Mouse (Mus musculus) brown adipose tissue, adult 24 weeks (tissue): ENCODE measurements around the gene Rnf44. TPM values are rescaled to one million over a fixed set of nuclear protein-coding genes. Genes with fewer than 3 reads are reported as not detected.

Experiments
- H3K27ac ChIP-seq: fragments of 200-500 bp; replicated peaks from 2 replicates; pipeline ENCODE4 v1.5.1; 2012; ENCODE audit warnings: low read depth, mild to moderate bottlenecking, low read length
- H3K4me1 ChIP-seq: fragments of 200-500 bp; 2 replicates; pipeline ENCODE4 v1.6.1; 2012; ENCODE audit warnings: low read length, mixed read lengths; ENCODE audit not compliant: control insufficient read depth, insufficient read depth, insufficient read length
- H3K4me3 ChIP-seq: fragments of 200-500 bp; 2 replicates; pipeline ENCODE4 v1.5.1; 2012; ENCODE audit warnings: low read depth, mild to moderate bottlenecking, low read length, moderate library complexity; ENCODE audit not compliant: insufficient read depth
- polyA plus RNA-seq: library from polyadenylated mRNA; stranded (reverse); fragments of >200 nt; gene quantifications from 2 replicates; pipeline ENCODE4 v1.2.4, GENCODE M21; 2012; ENCODE audit not compliant: missing spikeins, insufficient read depth, insufficient read length

Rnf44 gene
- polyA plus RNA-seq, result 46.7 and 49.4 TPM in 2 replicates

- Histone ChIP-seq H3K4me1 (peaks cover 8% of the 10 kb centered on the region), H3K27ac (peak within 1 kb of the TSS; percentile 98), H3K4me3 (peak within 1 kb of the TSS; percentile 93)
These were observed at the start of gene Rnf44 for GRCm38 (mm10) chr13:54693558-54694347. TSS of gene Rnf44 (minus strand) at chr13:54693907.

GRCm38 (mm10) chr13:54738213-54738601, 44.5 kb upstream of the Rnf44 start:
- Histone ChIP-seq H3K27ac (no peak overlapping the region), H3K4me3 (peak overlapping the region; percentile 3; the same call in 1 of the 2 replicates), H3K4me1 (no peaks in the 10 kb centered on the region)

- Histone ChIP-seq H3K27ac (no peak overlapping the region), H3K4me1 (no peaks in the 10 kb centered on the region), H3K4me3 (peak overlapping the region; percentile 35; the same call in 1 of the 2 replicates)
These were observed 43.9 kb upstream of the Rnf44 start for GRCm38 (mm10) chr13:54737488-54738212.

GRCm38 (mm10) chr13:54736931-54737330, 43.2 kb upstream of the Rnf44 start:
- Histone ChIP-seq H3K4me3 (no peak overlapping the region), H3K4me1 (no peaks in the 10 kb centered on the region), H3K27ac (no peak overlapping the region)

DNA sequence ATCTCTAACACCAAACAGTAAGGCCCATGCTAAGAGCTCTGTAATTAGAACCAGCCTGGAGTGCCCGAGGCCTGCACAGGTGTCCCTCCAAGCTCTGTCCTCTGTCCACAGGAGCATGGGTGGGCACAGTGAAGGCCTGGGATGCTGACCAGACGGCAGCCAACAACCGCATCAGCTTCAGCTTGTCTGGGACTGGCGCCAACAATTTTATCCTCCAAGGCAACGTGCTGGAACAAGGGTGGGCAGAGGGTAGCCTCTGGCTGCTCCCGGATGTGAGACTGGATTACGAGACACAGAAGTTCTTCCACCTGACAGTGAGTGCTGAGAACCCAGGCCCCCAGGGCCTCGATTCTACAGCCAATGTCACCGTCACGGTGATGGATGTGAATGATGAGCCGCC, 32.4 kb upstream of the Rnf44 start:
- Histone ChIP-seq H3K4me3 (no peak overlapping the region), H3K4me1 (no peaks in the 10 kb centered on the region), H3K27ac (no peak overlapping the region)

DNA sequence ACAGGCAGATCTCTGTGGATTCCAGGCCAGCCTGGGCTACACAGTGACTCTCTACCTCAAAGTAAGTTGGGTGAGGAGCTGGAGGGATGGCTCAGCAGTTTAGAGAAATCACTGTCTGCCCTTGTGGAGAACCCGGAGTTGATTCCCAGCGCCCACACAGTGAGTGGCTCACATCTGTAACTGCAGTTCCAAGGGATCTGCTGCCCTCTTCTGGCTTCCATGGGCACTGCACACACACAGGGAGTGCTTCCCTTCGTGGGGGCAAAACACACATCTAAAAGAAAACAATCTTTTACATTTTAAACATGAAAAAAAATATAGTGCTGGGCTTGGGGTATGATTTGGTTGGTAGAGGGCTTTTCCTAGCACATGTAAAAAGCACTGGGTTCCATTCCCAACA, 29.4 kb upstream of the Rnf44 start:
- Histone ChIP-seq H3K4me1 (no peaks in the 10 kb centered on the region), H3K27ac (no peak overlapping the region), H3K4me3 (no peak overlapping the region)

- Histone ChIP-seq H3K4me1 (no peaks in the 10 kb centered on the region), H3K4me3 (no peak overlapping the region), H3K27ac (no peak overlapping the region)
These were observed 23.2 kb upstream of the Rnf44 start for GRCm38 (mm10) chr13:54716916-54717315.

GRCm38 (mm10) chr13:54714996-54715395, 21.3 kb upstream of the Rnf44 start:
- Histone ChIP-seq H3K4me1 (no peaks in the 10 kb centered on the region), H3K27ac (no peak overlapping the region), H3K4me3 (no peak overlapping the region)

GRCm38 (mm10) chr13:54714393-54714792, 20.7 kb upstream of the Rnf44 start:
- Histone ChIP-seq H3K27ac (no peak overlapping the region), H3K4me1 (no peaks in the 10 kb centered on the region)

GRCm38 (mm10) chr13:54710866-54711265, 17.2 kb upstream of the Rnf44 start:
- H3K4me3 ChIP-seq, result no peak overlapping the region
- H3K27ac ChIP-seq, result no peak overlapping the region
- H3K4me1 ChIP-seq, result no peaks in the 10 kb centered on the region

More at GRCm38 (mm10) chr13:54714393-54714792, 20.7 kb upstream of the Rnf44 start:
- H3K4me3 ChIP-seq, result no peak overlapping the region

DNA sequence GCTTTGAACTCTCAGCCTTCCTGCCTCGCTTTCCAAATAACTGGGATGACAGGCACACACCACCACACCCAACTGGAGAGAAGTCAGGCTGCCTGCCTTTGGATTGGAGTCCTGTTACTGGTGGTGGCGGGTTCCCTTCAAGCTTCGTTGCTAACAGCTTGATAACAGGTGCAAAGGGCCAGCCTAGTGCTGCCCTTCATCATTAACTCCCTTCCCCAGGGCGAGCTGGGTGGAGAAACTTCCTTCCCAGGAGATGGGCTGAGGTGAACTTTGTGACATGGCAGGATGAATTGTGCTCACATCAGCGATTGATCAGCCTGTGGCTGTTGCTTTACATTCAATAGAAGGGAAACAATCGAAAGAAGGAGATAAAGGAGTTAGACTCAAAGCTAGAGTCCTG, 11.2 kb upstream of the Rnf44 start:
- Histone ChIP-seq H3K27ac (no peak overlapping the region), H3K4me1 (peaks cover 3% of the 10 kb centered on the region; the same call in 1 of the 2 replicates), H3K4me3 (no peak overlapping the region)

DNA sequence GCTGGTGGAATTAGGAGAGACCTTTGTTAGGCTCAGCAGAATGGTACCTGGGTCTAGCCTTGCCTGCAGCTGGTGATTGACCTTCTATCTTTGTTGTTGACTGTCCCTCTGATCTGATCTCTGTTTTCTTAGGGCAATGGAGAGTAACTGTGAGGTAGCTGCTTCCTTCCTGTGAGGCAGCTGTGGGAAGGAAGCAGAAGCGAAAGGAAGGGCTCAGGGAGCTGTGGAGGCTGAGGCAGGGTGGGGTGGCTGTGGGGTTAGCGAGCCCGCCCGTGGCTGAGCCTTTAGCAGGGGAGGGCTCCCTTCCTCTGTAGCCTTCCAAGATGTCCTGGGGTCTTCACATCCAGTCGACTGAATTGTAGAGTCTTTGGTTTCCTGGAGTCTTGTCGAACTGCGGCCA, 8.8 kb upstream of the Rnf44 start:
- H3K4me1 ChIP-seq, result peaks cover 3% of the 10 kb centered on the region; the same call in 1 of the 2 replicates
- H3K4me3 ChIP-seq, result no peak overlapping the region

DNA sequence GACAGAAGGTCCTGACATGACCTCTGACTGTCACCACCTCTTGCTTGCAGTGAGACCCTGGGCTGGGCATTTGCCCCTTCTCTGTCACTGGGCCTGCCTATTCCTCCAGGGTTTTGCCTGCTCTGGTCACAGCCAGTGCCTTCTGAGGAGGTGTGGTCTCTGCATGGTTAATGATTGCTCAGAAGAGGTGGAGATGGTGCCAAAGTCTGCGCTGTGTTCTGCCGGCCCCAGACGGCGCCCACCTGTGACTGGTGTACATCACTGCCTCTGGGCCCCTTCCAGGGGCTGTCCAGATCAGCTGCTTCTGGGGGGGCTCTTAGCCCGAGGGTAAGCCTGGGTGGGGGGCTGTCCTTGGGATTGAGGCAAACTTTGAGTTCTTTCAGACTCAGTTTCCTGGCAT, 7.5 kb upstream of the Rnf44 start, which contains the start of gene Cdhr2:
TSS of gene Cdhr2 (plus strand) at position 219 of the 400 bp plus-strand sequence.
- no peak within 1 kb of the TSS for H3K27ac ChIP-seq
- H3K4me3 ChIP-seq, result no peak within 1 kb of the TSS
- peaks cover 3% of the 10 kb centered on the region; the same call in 1 of the 2 replicates for H3K4me1 ChIP-seq

More for the DNA sequence above, 8.8 kb upstream of the Rnf44 start:
- no peak overlapping the region for H3K27ac ChIP-seq

GRCm38 (mm10) chr13:54695479-54696230, 1.9 kb upstream of the Rnf44 start:
- no peak overlapping the region for H3K4me3 ChIP-seq
- H3K27ac ChIP-seq, result no peak overlapping the region
- peaks cover 8% of the 10 kb centered on the region for H3K4me1 ChIP-seq
